Comparison of ENCODE assay signal across 9 mouse cellular contexts in genomic region chr4:130799118-130799517, GRCm38 (mm10). TPM values are rescaled to one million over a fixed set of nuclear protein-coding genes. Genes with fewer than 3 reads are reported as not detected.
DNase-seq lines count a peak whose midpoint lies in the region; ATAC-seq and TF ChIP-seq lines count a peak whose summit lies in the region.
"Had no signal": no experiment of that assay in that cellular context is flagged by ENCODE, and none has a peak within 500 bp of the region (broad histone marks: within the 10 kb centered on the region; RNA-seq: fewer than 3 reads in every experiment).

No protein-coding gene starts in this region.

- no peaks in the 10 kb centered on the region for H3K36me3 ChIP-seq in kidney, embryonic 15.5 days
- H3K36me3 ChIP-seq in embryonic facial prominence, embryonic 12.5 days: 0 out of 2 replicates have a peak, but pooled peaks cover 3% of the 10 kb centered on the region
- no peaks in the 10 kb centered on the region for H3K36me3 ChIP-seq in hindbrain, postnatal 0 days (ENCODE audit: insufficient read depth, low read length)
- H3K36me3 ChIP-seq: G1E had no signal

- H3K27me3 ChIP-seq in kidney, embryonic 15.5 days: peaks cover 4% of the 10 kb centered on the region; the same call in 1 of the 2 replicates
- H3K27me3 ChIP-seq in embryonic facial prominence, embryonic 12.5 days: no peaks in the 10 kb centered on the region
- H3K27me3 ChIP-seq in hindbrain, postnatal 0 days (ENCODE audit: insufficient read depth, low read length): no peaks in the 10 kb centered on the region

- WGBS in kidney, embryonic 15.5 days: 40% methylated on average over 4 of the region's 4 CpGs
- 56% methylated on average over 4 of the region's 4 CpGs for WGBS in embryonic facial prominence, embryonic 12.5 days
- 31% methylated on average over 4 of the region's 4 CpGs for WGBS in hindbrain, postnatal 0 days

- no peaks in the 10 kb centered on the region for H3K9me3 ChIP-seq in kidney, embryonic 15.5 days (replicated peaks)
- no peaks in the 10 kb centered on the region for H3K9me3 ChIP-seq in embryonic facial prominence, embryonic 12.5 days
- H3K9me3 ChIP-seq in hindbrain, postnatal 0 days (ENCODE audit: low read length): no peaks in the 10 kb centered on the region
- H3K9me3 ChIP-seq: G1E had no signal

- no peak overlapping the region for H3K4me3 ChIP-seq in kidney, embryonic 15.5 days (replicated peaks)
- H3K4me3 ChIP-seq in embryonic facial prominence, embryonic 12.5 days: no peak overlapping the region
- H3K4me3 ChIP-seq in hindbrain, postnatal 0 days (ENCODE audit: low read length): no peak overlapping the region

- H3K4me2 ChIP-seq in kidney, embryonic 15.5 days: no peak overlapping the region
- H3K4me2 ChIP-seq in embryonic facial prominence, embryonic 12.5 days (replicated peaks): no peak overlapping the region
- H3K4me2 ChIP-seq in hindbrain, postnatal 0 days (ENCODE audit: low read depth, low read length): no peak overlapping the region

- H3K9ac ChIP-seq in kidney, embryonic 15.5 days: no peak overlapping the region
- H3K9ac ChIP-seq in embryonic facial prominence, embryonic 12.5 days: no peak overlapping the region
- peak overlapping the region; percentile 4 for H3K9ac ChIP-seq in hindbrain, postnatal 0 days (replicated peaks; ENCODE audit: low read length)

- 0 out of 2 replicates have a peak, but pooled peaks have one; percentile 3 for ATAC-seq in kidney, embryonic 15.5 days (replicated peaks; ENCODE audit: low FRiP score)
- ATAC-seq in embryonic facial prominence, embryonic 12.5 days (ENCODE audit: insufficient number of reproducible peaks, insufficient read depth, low FRiP score, low TSS enrichment): no peak
- ATAC-seq in hindbrain, postnatal 0 days: peak; percentile 34
- no peak for ATAC-seq in erythroblast, adult 5-6 weeks (replicated peaks; ENCODE audit: low FRiP score, poor library complexity, severe bottlenecking)

- peaks cover 72% of the 10 kb centered on the region for H3K4me1 ChIP-seq in kidney, embryonic 15.5 days
- peaks cover 46% of the 10 kb centered on the region for H3K4me1 ChIP-seq in embryonic facial prominence, embryonic 12.5 days
- H3K4me1 ChIP-seq in hindbrain, postnatal 0 days (ENCODE audit: insufficient read depth, low read length): peaks cover 58% of the 10 kb centered on the region

- no peak for TF ChIP-seq CTCF in hindbrain, postnatal 0 days (IDR thresholded peaks at IDR 0.05; ENCODE audit: low read depth)

- no peak overlapping the region for H3K27ac ChIP-seq in kidney, embryonic 15.5 days
- peak overlapping the region; percentile 76; the same call in 1 of the 2 replicates for H3K27ac ChIP-seq in embryonic facial prominence, embryonic 12.5 days
- peak overlapping the region; percentile 64; the same call in 1 of the 2 replicates for H3K27ac ChIP-seq in hindbrain, postnatal 0 days

- intact Hi-C loops in left cerebral cortex, postnatal 25 days (cut with DNase I): loop anchor here (10.0 kb wide), 1 partner anchor 1046 kb away; the partner anchor contains the start of gene Mecr

- no peak for DNase-seq in kidney, adult 11 months
- peak; percentile 63 for DNase-seq in adrenal gland, adult 8-10 months
- peak; percentile 82 for DNase-seq in hindbrain, postnatal 0 days (ENCODE audit: low spot score)
- no peak for DNase-seq in left cerebral cortex, adult 18-20 months (ENCODE audit: low spot score in 2 of 2)
- DNase-seq in left cerebral cortex, postnatal 25 days (ENCODE audit: low spot score in 2 of 2): no peak

RNA-seq across cellular contexts. Expression of gene Sdc3, which starts 6.8 kb away (rescaled TPM):
- polyA plus RNA-seq in kidney, embryonic 15.5 days (2015; fragmentation: Nextera tagmentation; extraction: Ambion mirVana): 22.3 and 26.5 TPM in 2 replicates
- total RNA-seq in adrenal gland, adult 8-10 months (2022): 100 to 1,000 TPM; 332 to 626 (median 448) TPM
- polyA plus RNA-seq in embryonic facial prominence, embryonic 12.5 days (2016; fragmentation: Nextera tagmentation; extraction: Ambion mirVana): 39.9 and 41.1 TPM in 2 replicates
- 587 and 649 TPM in 2 replicates for total RNA-seq in hindbrain, postnatal 0 days (2014; rRNA removed)
- polyA plus RNA-seq in hindbrain, postnatal 0 days (2015; fragmentation: Nextera tagmentation; extraction: Ambion mirVana): 150 and 180 TPM in 2 replicates
- 100 to 1,000 TPM; 150 to 156 TPM for total RNA-seq in left cerebral cortex, adult 18-20 months (2021)
- 6.1 and 24.7 TPM in 2 replicates for total RNA-seq in erythroblast, adult 5-6 weeks (2015; ENCODE audit: low replicate concordance)
- 4.7 and 13.3 TPM in 2 replicates for total RNA-seq in erythroblast, adult 5-6 weeks (2017; ENCODE audit: low replicate concordance)
- total RNA-seq in left cerebral cortex, postnatal 25 days (2021): 100 to 1,000 TPM; 167 to 181 TPM

Comparison
In these comparisons a context has a peak if more than half of its experiments do, and no peak if none do; other contexts are left out.
1. ATAC-seq: peak in kidney, embryonic 15.5 days (single experiment) and hindbrain, postnatal 0 days (single experiment); none in embryonic facial prominence, embryonic 12.5 days (single experiment) and erythroblast, adult 5-6 weeks (single experiment).
2. DNase-seq: peak in adrenal gland, adult 8-10 months (single experiment) and hindbrain, postnatal 0 days (single experiment); none in kidney, adult 11 months (single experiment), left cerebral cortex, adult 18-20 months (0 of 2) and left cerebral cortex, postnatal 25 days (0 of 2).
3. RNA of gene Sdc3, which starts 6.8 kb away (total RNA-seq): 587 to 649 TPM in hindbrain, postnatal 0 days, 332 to 626 TPM in adrenal gland, adult 8-10 months, 167 to 181 TPM in left cerebral cortex, postnatal 25 days and 150 to 156 TPM in left cerebral cortex, adult 18-20 months; 4.7 to 24.7 TPM in erythroblast, adult 5-6 weeks; every median in the first group is over 4 times any median in the second.